24 mouse cellular contexts compared by ENCODE assay signal in genomic region chr9:56453038-56453815, GRCm38 (mm10). TPM values are rescaled to one million over a fixed set of nuclear protein-coding genes. Genes with fewer than 3 reads are reported as not detected.
DNase-seq lines count a peak whose midpoint lies in the region; ATAC-seq and TF ChIP-seq lines count a peak whose summit lies in the region.
"Had no signal": no experiment of that assay in that cellular context is flagged by ENCODE, and none has a peak within 500 bp of the region (broad histone marks: within the 10 kb centered on the region; RNA-seq: fewer than 3 reads in every experiment).

No protein-coding gene starts in this region.

- H3K36me3 ChIP-seq in heart, embryonic 16.5 days (ENCODE audit: control insufficient read depth, insufficient read depth): peaks cover 4% of the 10 kb centered on the region; the same call in 1 of the 2 replicates
- H3K36me3 ChIP-seq in MEL (ENCODE audit: control insufficient read depth in 1 of 2, insufficient read depth in 2 of 2, low read length in 2 of 2): no peaks in the 10 kb centered on the region; a peak in 1 of 4 replicates
- H3K36me3 ChIP-seq in liver, embryonic 14.5 days (replicated peaks; ENCODE audit: control insufficient read depth, insufficient read depth, low read depth): no peaks in the 10 kb centered on the region
- H3K36me3 ChIP-seq: forebrain, embryonic 10.5 days; heart, embryonic 15.5 days; hindbrain, embryonic 12.5 days had no signal

- H3K4me3 ChIP-seq in heart, embryonic 16.5 days (ENCODE audit: low read length): no peak overlapping the region
- H3K4me3 ChIP-seq in MEL (ENCODE audit: control insufficient read depth in 1 of 2, insufficient read depth in 1 of 2, low read depth in 2 of 2, low read length in 2 of 2): no peak overlapping the region
- H3K4me3 ChIP-seq in embryonic fibroblast, embryonic 13.5 days (ENCODE audit: insufficient read depth, low read length): no peak overlapping the region
- no peak overlapping the region for H3K4me3 ChIP-seq in liver, embryonic 14.5 days (ENCODE audit: insufficient read depth in 1 of 2, low read depth in 2 of 2, low read length in 2 of 2)
- H3K4me3 ChIP-seq: embryonic facial prominence, embryonic 10.5 days; erythroblast, embryonic 14.5 days; forebrain, embryonic 10.5 days; gastrocnemius, adult 2 months; heart, embryonic 15.5 days; hindbrain, embryonic 12.5 days had no signal

- H3K9ac ChIP-seq in heart, embryonic 16.5 days (ENCODE audit: low read length): no peak overlapping the region
- no peak overlapping the region for H3K9ac ChIP-seq in MEL (ENCODE audit: control insufficient read depth, low read depth, low read length, poor library complexity, severe bottlenecking)
- no peak overlapping the region for H3K9ac ChIP-seq in liver, embryonic 14.5 days (replicated peaks)
- H3K9ac ChIP-seq: heart, embryonic 15.5 days; hindbrain, embryonic 12.5 days had no signal

- TF ChIP-seq RAD21 in MEL (IDR thresholded peaks at IDR 0.05; ENCODE audit: low read depth, low read length): no peak

- no peaks in the 10 kb centered on the region for H3K79me2 ChIP-seq in MEL (ENCODE audit: control insufficient read depth, insufficient read depth, low read length, poor library complexity)

- whole genome bisulfite sequencing in heart, embryonic 16.5 days: 78% methylated on average over 2 of the region's 2 CpGs
- WGBS in liver, embryonic 14.5 days (ENCODE audit: insufficient replicate concordance): 42% methylated on average over 2 of the region's 2 CpGs

- intact Hi-C loops in heart, postnatal 14 days (cut with DNase I): no loop called here

- no peak for TF ChIP-seq EP300 in MEL (IDR thresholded peaks at IDR 0.05; ENCODE audit: low read depth in 1 of 2, low read length in 2 of 2)
- TF ChIP-seq EP300 in liver, embryonic 14.5 days (IDR thresholded peaks at IDR 0.05; ENCODE audit: low read depth): no peak

- no peak for DNase-seq in heart, postnatal 14 days
- DNase-seq in MEL (ENCODE audit: low read depth, low spot score): peak; percentile 13
- peak; percentile 11 to 22 (median 17) for DNase-seq in liver, embryonic 14.5 days (ENCODE audit: low read depth in 3 of 3, low spot score in 3 of 3)
- DNase-seq in cerebellum, postnatal 4 days (ENCODE audit: low spot score in 2 of 2): no peak
- no peak for DNase-seq in adrenal gland, adult 8-10 months
- DNase-seq: adrenal gland, postnatal 10 days; cerebellum, adult 18-20 months; cerebellum, adult 9-11 months; cerebellum, postnatal 36 days; gastrocnemius, adult 2 months; gastrocnemius, postnatal 25 days; heart, postnatal 4 days had no signal

- TF ChIP-seq POLR2A in MEL (IDR thresholded peaks at IDR 0.05; ENCODE audit: control insufficient read depth in 1 of 2, insufficient read depth in 1 of 2, low read depth in 1 of 2, low read length in 2 of 2, poor library complexity in 1 of 2): no peak
- no peak for TF ChIP-seq POLR2A in embryonic fibroblast, embryonic 13.5 days (IDR thresholded peaks at IDR 0.05; ENCODE audit: low read depth, low read length)

- no peak for ATAC-seq in heart, embryonic 16.5 days (replicated peaks; ENCODE audit: extremely low read depth, insufficient read depth, low FRiP score)
- ATAC-seq in liver, embryonic 14.5 days (ENCODE audit: insufficient read depth): peak; percentile 70
- no peak for ATAC-seq in inflammation-experienced regulatory T-cells, adult 6 months
- ATAC-seq: forebrain, embryonic 14.5 days; intestine, embryonic 16.5 days had no signal

- peaks cover 12% of the 10 kb centered on the region; the same call in 1 of the 2 replicates for H3K4me1 ChIP-seq in heart, embryonic 16.5 days (ENCODE audit: control insufficient read depth, insufficient read depth, low read length)
- H3K4me1 ChIP-seq in MEL (ENCODE audit: control insufficient read depth in 1 of 2, insufficient read depth in 2 of 2, low read length in 2 of 2): peaks cover 0 to 2% of the 10 kb centered on the region in 2 experiments; a peak in 1 of 4 replicates
- 0 out of 2 replicates have a peak, but pooled peaks cover 4% of the 10 kb centered on the region for H3K4me1 ChIP-seq in embryonic fibroblast, embryonic 13.5 days (ENCODE audit: control insufficient read depth, insufficient read depth, low read length)
- peaks cover 7 to 8% of the 10 kb centered on the region in 2 experiments for H3K4me1 ChIP-seq in liver, embryonic 14.5 days (replicated peaks; ENCODE audit: control insufficient read depth in 2 of 2, insufficient read depth in 2 of 2, low read length in 1 of 2)
- H3K4me1 ChIP-seq: embryonic facial prominence, embryonic 10.5 days; hindbrain, embryonic 12.5 days had no signal

- no peaks in the 10 kb centered on the region for H3K9me3 ChIP-seq in heart, embryonic 16.5 days (replicated peaks; ENCODE audit: control insufficient read depth, low read length)
- no peaks in the 10 kb centered on the region for H3K9me3 ChIP-seq in MEL (replicated peaks; ENCODE audit: insufficient read depth, low read length)
- no peaks in the 10 kb centered on the region for H3K9me3 ChIP-seq in liver, embryonic 14.5 days (ENCODE audit: control insufficient read depth, low read length)
- H3K9me3 ChIP-seq: embryonic facial prominence, embryonic 10.5 days; forebrain, embryonic 10.5 days; heart, embryonic 15.5 days; hindbrain, embryonic 12.5 days had no signal

- no peaks in the 10 kb centered on the region for H3K27me3 ChIP-seq in heart, embryonic 16.5 days (ENCODE audit: control insufficient read depth, insufficient read depth, low read length)
- no peaks in the 10 kb centered on the region for H3K27me3 ChIP-seq in MEL (ENCODE audit: control insufficient read depth in 1 of 2, insufficient read depth in 2 of 2, low read length in 2 of 2)
- no peaks in the 10 kb centered on the region for H3K27me3 ChIP-seq in liver, embryonic 14.5 days (ENCODE audit: control insufficient read depth, insufficient read depth, low read length)
- H3K27me3 ChIP-seq: CH12.LX; heart, embryonic 15.5 days; hindbrain, embryonic 12.5 days had no signal

- no peak for TF ChIP-seq CTCF in MEL (IDR thresholded peaks at IDR 0.05 in 2 of 3, conservative IDR thresholded peaks at IDR 0.05 in 1 of 3; ENCODE audit: control insufficient read depth in 1 of 3, insufficient read depth in 1 of 3, low read depth in 2 of 3, low read length in 3 of 3, poor library complexity in 1 of 3, severe bottlenecking in 1 of 3)
- no peak for TF ChIP-seq CTCF in embryonic fibroblast, embryonic 13.5 days (IDR thresholded peaks at IDR 0.05; ENCODE audit: borderline replicate concordance, insufficient read depth, low read length)
- no peak for TF ChIP-seq CTCF in liver, embryonic 14.5 days (IDR thresholded peaks at IDR 0.05; ENCODE audit: low read depth)

- peak overlapping the region; percentile 25; the same call in 1 of the 2 replicates for H3K27ac ChIP-seq in heart, embryonic 16.5 days (ENCODE audit: low read length)
- H3K27ac ChIP-seq in MEL (ENCODE audit: control insufficient read depth, low read depth, low read length): no peak overlapping the region
- H3K27ac ChIP-seq in embryonic fibroblast, embryonic 13.5 days (ENCODE audit: insufficient read depth, low read length): peak overlapping the region; percentile 34; the same call in 1 of the 2 replicates
- no peak overlapping the region for H3K27ac ChIP-seq in liver, embryonic 14.5 days
- H3K27ac ChIP-seq: embryonic facial prominence, embryonic 10.5 days; forebrain, embryonic 10.5 days; gastrocnemius, adult 2 months; heart, embryonic 15.5 days; hindbrain, embryonic 12.5 days had no signal

- H3K4me2 ChIP-seq in heart, embryonic 16.5 days (ENCODE audit: low read depth, low read length): no peak overlapping the region
- peak overlapping the region; percentile 34 for H3K4me2 ChIP-seq in liver, embryonic 14.5 days (ENCODE audit: low read depth)
- H3K4me2 ChIP-seq: heart, embryonic 11.5 days; heart, embryonic 15.5 days; hindbrain, embryonic 12.5 days had no signal

TF ChIP-seq in MEL, 35 proteins besides CTCF, POLR2A, EP300 and RAD21:
- TF ChIP-seq SIN3A (IDR thresholded peaks at IDR 0.05; ENCODE audit: low read length): no peak
- no peak for TF ChIP-seq MAFK (IDR thresholded peaks at IDR 0.05; ENCODE audit: borderline replicate concordance, low read depth, low read length)
- no peak for TF ChIP-seq NELFE (IDR thresholded peaks at IDR 0.05; ENCODE audit: low read depth, low read length)
- TF ChIP-seq UBTF (IDR thresholded peaks at IDR 0.05; ENCODE audit: borderline replicate concordance, insufficient read depth, low read depth, low read length): no peak
- TF ChIP-seq TAL1 (IDR thresholded peaks at IDR 0.05; ENCODE audit: low read length): no peak
- TF ChIP-seq HCFC1 (IDR thresholded peaks at IDR 0.05; ENCODE audit: low read depth, low read length): no peak
- no peak for TF ChIP-seq TCF12 (IDR thresholded peaks at IDR 0.05; ENCODE audit: low read depth, low read length)
- TF ChIP-seq MYB (IDR thresholded peaks at IDR 0.05; ENCODE audit: low read depth, low read length): no peak

RNA-seq across cellular contexts. Expression of gene Hmg20a, which starts 34.8 kb away (rescaled TPM):
- polyA plus RNA-seq in heart, embryonic 16.5 days (2015; fragmentation: Nextera tagmentation; extraction: Ambion mirVana): 54.1 and 54.6 TPM in 2 replicates
- 10 to 100 TPM; 27.5 to 28.8 TPM for total RNA-seq in heart, postnatal 14 days (2021)
- 12.5 and 12.6 TPM in 2 replicates for total RNA-seq in MEL (2012; rRNA removed)
- polyA plus RNA-seq in MEL (2012; ENCODE audit: insufficient read depth in 1 of 2, insufficient read length in 2 of 2, low read depth in 1 of 2, low replicate concordance in 2 of 2, missing spikeins in 1 of 2): 10 to 100 TPM in 1 of 2 experiments, not detected in 1; 23.6 TPM
- polyA plus RNA-seq in embryonic fibroblast, embryonic 13.5 days (2011; ENCODE audit: insufficient read length, low read depth, missing spikeins): 33.1 and 38.6 TPM in 2 replicates
- polyA plus RNA-seq in liver, embryonic 14.5 days (2012; rRNA removed): 8.3 and 9.5 TPM in 2 replicates
- polyA plus RNA-seq in liver, embryonic 14.5 days (2014; fragmentation: Nextera tagmentation; extraction: Ambion mirVana): 9.6 and 12.0 TPM in 2 replicates
- polyA plus RNA-seq in inflammation-experienced regulatory T-cells, adult 6 months (2017; shearing (Covaris generic)): 10 to 100 TPM; 30.0 to 66.3 (median 62.4) TPM
- 10 to 100 TPM; 48.6 to 62.3 (median 54.7) TPM for total RNA-seq in adrenal gland, adult 8-10 months (2022)

RNA-seq across cellular contexts. Expression of gene Peak1, which starts 35.4 kb away (rescaled TPM):
- polyA plus RNA-seq in heart, embryonic 16.5 days (2015; fragmentation: Nextera tagmentation; extraction: Ambion mirVana): 12.8 and 14.8 TPM in 2 replicates
- total RNA-seq in heart, postnatal 14 days (2021): 10 to 100 TPM; 41.7 to 44.5 TPM
- total RNA-seq in MEL (2012; rRNA removed): 2.8 and 4.1 TPM in 2 replicates
- 10 to 100 TPM in 1 of 2 experiments, not detected in 1; 11.7 TPM for polyA plus RNA-seq in MEL (2012; ENCODE audit: insufficient read depth in 1 of 2, insufficient read length in 2 of 2, low read depth in 1 of 2, low replicate concordance in 2 of 2, missing spikeins in 1 of 2)
- polyA plus RNA-seq in embryonic fibroblast, embryonic 13.5 days (2011; ENCODE audit: insufficient read length, low read depth, missing spikeins): 83.7 and 133 TPM in 2 replicates
- polyA plus RNA-seq in liver, embryonic 14.5 days (2012; rRNA removed): 1.5 and 1.8 TPM in 2 replicates
- polyA plus RNA-seq in liver, embryonic 14.5 days (2014; fragmentation: Nextera tagmentation; extraction: Ambion mirVana): 2.3 and 2.7 TPM in 2 replicates
- 10 to 100 TPM; 18.5 to 26.2 (median 19.4) TPM for polyA plus RNA-seq in inflammation-experienced regulatory T-cells, adult 6 months (2017; shearing (Covaris generic))
- 10 to 100 TPM; 54.2 to 77.2 (median 64.8) TPM for total RNA-seq in adrenal gland, adult 8-10 months (2022)

Comparison
In these comparisons a context has a peak if more than half of its experiments do, and no peak if none do; other contexts are left out.
1. H3K27ac ChIP-seq: peak in heart, embryonic 16.5 days (single experiment) and embryonic fibroblast, embryonic 13.5 days (single experiment); none in MEL (single experiment) and liver, embryonic 14.5 days (single experiment).
2. DNase-seq: peak in MEL (single experiment) and liver, embryonic 14.5 days (3 of 3); none in heart, postnatal 14 days (0 of 2), cerebellum, postnatal 4 days (0 of 2) and adrenal gland, adult 8-10 months (single experiment).